Mouse (Mus musculus): ENCODE measurements at regions not wholly inside any gene's neighbourhood (a gene's known extent, or its start where the extent isn't known, plus 50 kb on each side); places are given as distances from the start of the nearest gene placed in this dataset.

DNA sequence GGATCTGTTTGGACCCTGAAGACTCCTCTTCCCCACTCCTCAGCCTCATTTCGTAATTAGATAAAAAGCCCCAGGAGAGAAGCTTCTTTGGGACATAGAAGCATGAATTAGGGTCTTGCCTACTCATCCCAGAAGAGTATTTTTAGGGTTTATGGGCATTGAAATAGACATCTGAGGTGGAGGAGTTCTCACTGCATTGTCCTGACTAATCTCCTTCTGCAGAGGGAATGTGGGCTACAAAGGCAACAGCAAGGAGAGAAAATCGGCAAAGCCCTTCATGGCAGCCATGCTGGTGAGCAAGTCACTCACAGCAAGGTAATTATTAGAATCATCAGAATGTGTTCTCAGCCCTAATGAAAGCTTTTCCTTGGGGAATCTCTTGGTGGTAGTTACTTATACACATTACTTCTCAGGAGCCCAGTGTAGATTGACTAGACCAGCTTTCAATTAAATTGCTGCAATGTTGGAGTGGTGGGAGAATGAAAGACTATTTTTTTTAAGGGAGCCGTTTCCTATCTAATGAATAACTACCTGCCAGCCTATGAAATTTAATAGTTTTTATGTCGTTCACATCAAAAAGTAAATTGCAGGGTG is 68.3 kb upstream of the Pex5l start:
- no peak for TF ChIP-seq POLR2A (IDR thresholded peaks at IDR 0.05; ENCODE audit: extremely low read depth, insufficient read depth, low read length)
- no peak for TF ChIP-seq CTCF (IDR thresholded peaks at IDR 0.05; ENCODE audit: low read depth, low read length)
- Histone ChIP-seq H3K36me3 (ENCODE audit: control insufficient read depth, insufficient read depth, low read length) (no peaks in the 10 kb centered on the region), H3K79me2 (ENCODE audit: control insufficient read depth, insufficient read depth, low read length) (no peaks in the 10 kb centered on the region), H3K27me3 (ENCODE audit: control insufficient read depth, insufficient read depth, low read length) (no peaks in the 10 kb centered on the region), H3K4me1 (ENCODE audit: control insufficient read depth, insufficient read depth, low read length) (no peaks in the 10 kb centered on the region), H3K4me3 (ENCODE audit: insufficient read depth, low read depth, low read length) (no peak overlapping the region), H3K27ac (replicated peaks; ENCODE audit: insufficient read depth, low read depth, low read length) (no peak overlapping the region), H3K9ac (ENCODE audit: low read depth, low read length) (no peak overlapping the region)
- WGBS = 76% methylated on average over 4 of the region's 4 CpGs
- DNase-seq (ENCODE audit: extremely low read depth, low read depth, low spot score) = no peak
